Mouse (Mus musculus): Measurements from ENCODE around the gene Xpo1. TPM values are rescaled to one million over a fixed set of nuclear protein-coding genes. Genes with fewer than 3 reads are reported as not detected.
A peak's percentile ranks its signal among the peaks of the same experiment; 100 is the strongest.
"Not testable (repeated sequence)": the region's sequence is repeated elsewhere in the genome, so short reads cannot be mapped to it uniquely, and the experiment has no call there.

Gene Xpo1
- polyA plus RNA-seq, 1 experiment from 2014 or later = 116 TPM

GRCm38 (mm10) chr11:23259481-23259880, 3.6 kb downstream of the Xpo1 start:
- no peak overlapping the region for H3K27ac ChIP-seq
- H3K27me3 ChIP-seq = no peaks in the 10 kb centered on the region
- peak overlapping the region; percentile 45; the same call in 1 of the 2 replicates for H3K4me2 ChIP-seq (replicated peaks)
- 73% methylated on average over 1 of the region's 1 CpGs for WGBS
- H3K4me3 ChIP-seq = no peak overlapping the region
- H3K9me3 ChIP-seq = no peaks in the 10 kb centered on the region
- peaks cover 30% of the 10 kb centered on the region for H3K36me3 ChIP-seq
- H3K9ac ChIP-seq = no peak overlapping the region
- H3K4me1 ChIP-seq = peaks cover 21% of the 10 kb centered on the region
- no peak for ATAC-seq (ENCODE audit: low FRiP score, low read depth)

DNA sequence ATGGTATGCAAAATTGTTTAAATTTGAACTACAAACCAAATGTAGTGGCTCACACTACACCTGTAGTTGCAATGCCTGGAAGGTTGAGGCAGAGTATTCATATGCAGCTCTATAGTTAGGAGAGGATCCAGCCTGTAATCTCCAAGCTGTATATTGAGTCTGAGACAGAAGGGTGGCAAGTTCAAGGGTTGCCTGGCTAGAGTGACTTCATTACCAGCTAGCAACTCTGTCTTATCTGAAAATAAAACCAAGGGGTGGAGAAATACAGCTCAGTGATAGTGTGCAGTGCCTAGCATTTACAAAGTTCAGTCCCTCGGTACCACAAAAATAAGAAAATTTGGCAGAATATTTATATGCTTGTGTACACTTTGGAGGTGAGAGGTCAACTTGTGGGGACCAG, 4.3 kb downstream of the Xpo1 start:
- H3K27ac ChIP-seq = no peak overlapping the region
- H3K36me3 ChIP-seq = peaks cover 36% of the 10 kb centered on the region
- H3K27me3 ChIP-seq = no peaks in the 10 kb centered on the region
- peaks cover 21% of the 10 kb centered on the region for H3K4me1 ChIP-seq
- no peak overlapping the region for H3K4me2 ChIP-seq (replicated peaks)
- H3K9ac ChIP-seq = no peak overlapping the region; the same call in 1 of the 2 replicates
- no peaks in the 10 kb centered on the region for H3K9me3 ChIP-seq
- ATAC-seq (ENCODE audit: low FRiP score, low read depth) = no peak
- 93% methylated on average over 1 of the region's 1 CpGs for WGBS
- H3K4me3 ChIP-seq = no peak overlapping the region

DNA sequence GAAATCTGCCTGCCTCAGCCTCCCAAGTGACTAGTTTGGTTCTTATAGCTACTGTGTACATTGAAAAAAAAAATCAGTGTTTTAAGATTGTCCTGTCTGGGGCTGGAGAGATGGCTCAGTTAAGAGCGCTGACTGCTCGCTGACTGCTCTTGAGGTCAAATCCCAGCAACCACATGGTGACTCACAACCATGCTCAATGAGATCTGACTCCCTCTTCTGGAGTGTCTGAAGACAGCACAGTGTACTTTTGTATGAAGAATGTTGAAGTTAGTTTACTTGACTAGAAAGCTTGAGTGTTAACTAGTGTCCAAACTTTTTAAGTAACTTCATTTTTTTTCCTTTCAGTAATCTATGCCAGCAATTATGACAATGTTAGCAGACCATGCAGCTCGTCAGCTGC, 5.6 kb downstream of the Xpo1 start:
- Histone ChIP-seq H3K9ac (no peak overlapping the region), H3K9me3 (no peaks in the 10 kb centered on the region), H3K4me3 (no peak overlapping the region), H3K27ac (no peak overlapping the region), H3K4me1 (peaks cover 21% of the 10 kb centered on the region), H3K4me2 (replicated peaks) (no peak overlapping the region), H3K36me3 (peaks cover 49% of the 10 kb centered on the region), H3K27me3 (no peaks in the 10 kb centered on the region)
- WGBS = 87% methylated on average over 3 of the region's 3 CpGs
- no peak for ATAC-seq (ENCODE audit: low FRiP score, low read depth)

GRCm38 (mm10) chr11:23264949-23265348, 9.1 kb downstream of the Xpo1 start:
- Histone ChIP-seq H3K27ac (no peak overlapping the region), H3K36me3 (peaks cover 63% of the 10 kb centered on the region), H3K9ac (no peak overlapping the region), H3K4me1 (peaks cover 6% of the 10 kb centered on the region; the same call in 1 of the 2 replicates), H3K4me2 (replicated peaks) (no peak overlapping the region), H3K4me3 (no peak overlapping the region), H3K9me3 (no peaks in the 10 kb centered on the region), H3K27me3 (no peaks in the 10 kb centered on the region)
- no peak for ATAC-seq (ENCODE audit: low FRiP score, low read depth)

DNA sequence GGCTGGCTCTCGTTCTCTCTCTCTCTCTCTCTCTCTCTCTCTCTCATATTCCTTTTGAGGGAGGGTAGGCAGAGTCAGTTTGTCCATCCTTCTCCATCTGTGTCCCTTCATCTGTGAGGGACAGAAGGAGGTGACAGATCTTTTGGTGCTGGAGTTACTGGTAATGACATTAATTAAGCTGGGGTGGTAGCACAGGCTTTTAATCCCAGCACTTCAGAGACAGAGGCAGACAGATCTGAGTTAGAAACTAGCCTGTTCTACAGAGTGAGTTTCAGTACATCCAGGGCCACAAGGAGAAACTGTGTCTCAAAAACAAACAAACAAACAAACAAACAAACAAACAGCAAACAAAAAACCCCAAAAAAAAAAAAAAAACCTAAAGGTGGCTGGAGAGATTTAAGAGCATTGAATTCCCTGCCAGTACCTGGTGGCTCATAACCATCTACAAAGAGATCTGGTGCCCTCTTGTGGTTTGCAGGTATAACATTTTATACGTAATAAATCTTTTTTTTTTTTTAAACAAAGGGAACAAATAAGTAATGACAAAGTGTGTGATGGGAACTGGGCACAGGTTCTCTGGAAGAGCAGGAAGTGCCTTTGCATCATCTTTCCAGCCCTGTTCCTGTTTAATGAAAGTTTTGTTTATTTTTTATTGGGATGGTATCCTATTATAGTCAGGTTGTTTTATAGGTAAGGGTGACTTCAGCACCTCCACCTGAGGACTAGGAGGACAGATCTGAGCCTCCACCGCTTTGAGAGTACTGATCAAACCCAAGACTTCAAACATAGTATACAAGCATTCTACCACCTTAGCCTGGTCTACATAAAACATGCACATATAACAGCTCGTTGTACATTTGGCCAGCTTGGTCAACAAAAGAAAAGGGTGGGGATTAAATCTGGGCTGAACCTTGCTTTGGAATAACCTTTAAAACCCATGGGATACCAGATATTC, 16.2 kb downstream of the Xpo1 start:
- WGBS = 83% methylated on average over 4 of the region's 4 CpGs
- Histone ChIP-seq H3K4me2 (replicated peaks) (no peak overlapping the region), H3K9me3 (no peaks in the 10 kb centered on the region), H3K27ac (no peak overlapping the region), H3K27me3 (no peaks in the 10 kb centered on the region), H3K4me1 (no peaks in the 10 kb centered on the region), H3K4me3 (no peak overlapping the region), H3K9ac (no peak overlapping the region), H3K36me3 (peaks cover 71% of the 10 kb centered on the region)
- ATAC-seq (ENCODE audit: low FRiP score, low read depth) = no peak

DNA sequence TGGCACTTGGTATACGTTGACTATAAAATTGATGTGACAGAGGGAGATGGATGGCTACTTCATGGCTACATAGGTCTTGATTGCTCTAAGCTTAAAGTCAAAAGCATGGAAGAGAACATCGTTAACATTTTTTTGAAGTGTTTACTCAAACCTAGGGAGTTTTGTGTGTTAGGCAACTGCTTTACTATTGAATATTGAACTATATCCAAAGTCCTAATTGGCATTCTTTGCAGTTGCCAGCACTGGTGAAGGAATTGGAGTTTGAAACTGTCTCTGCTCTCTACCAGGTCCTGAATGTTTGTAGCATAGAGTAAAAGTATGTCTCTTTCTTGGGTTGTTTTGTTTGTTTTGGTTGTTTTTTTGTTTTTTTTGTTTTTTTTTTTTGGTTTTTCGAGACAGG, 19.9 kb downstream of the Xpo1 start:
- ATAC-seq (ENCODE audit: low FRiP score, low read depth) = no peak
- Histone ChIP-seq H3K4me1 (no peaks in the 10 kb centered on the region), H3K4me2 (replicated peaks) (no peak overlapping the region), H3K4me3 (no peak overlapping the region), H3K27me3 (no peaks in the 10 kb centered on the region), H3K27ac (no peak overlapping the region), H3K9ac (no peak overlapping the region), H3K36me3 (peaks cover 88% of the 10 kb centered on the region), H3K9me3 (no peaks in the 10 kb centered on the region)
- WGBS = 87% methylated on average over 3 of the region's 3 CpGs

GRCm38 (mm10) chr11:23284469-23284868, 28.6 kb downstream of the Xpo1 start:
- H3K36me3 ChIP-seq = peaks cover 89% of the 10 kb centered on the region
- H3K4me1 ChIP-seq = no peaks in the 10 kb centered on the region
- H3K27ac ChIP-seq = no peak overlapping the region
- no peak for ATAC-seq (ENCODE audit: low FRiP score, low read depth)
- no peak overlapping the region for H3K4me2 ChIP-seq (replicated peaks)
- 96% methylated on average over 4 of the region's 4 CpGs for WGBS
- no peak overlapping the region for H3K4me3 ChIP-seq
- H3K9ac ChIP-seq = no peak overlapping the region
- H3K9me3 ChIP-seq = no peaks in the 10 kb centered on the region
- H3K27me3 ChIP-seq = no peaks in the 10 kb centered on the region

- not testable (repeated sequence) for H3K4me3 ChIP-seq; H3K4me1 ChIP-seq; H3K27ac ChIP-seq; H3K9ac ChIP-seq; ATAC-seq (ENCODE audit: low FRiP score, low read depth); H3K27me3 ChIP-seq; H3K9me3 ChIP-seq; H3K4me2 ChIP-seq (replicated peaks)
- H3K36me3 ChIP-seq = peaks cover 89% of the 10 kb centered on the region
- 91% methylated on average over 4 of the region's 4 CpGs for WGBS
These were observed 33.0 kb downstream of the Xpo1 start for GRCm38 (mm10) chr11:23288866-23289265.

DNA sequence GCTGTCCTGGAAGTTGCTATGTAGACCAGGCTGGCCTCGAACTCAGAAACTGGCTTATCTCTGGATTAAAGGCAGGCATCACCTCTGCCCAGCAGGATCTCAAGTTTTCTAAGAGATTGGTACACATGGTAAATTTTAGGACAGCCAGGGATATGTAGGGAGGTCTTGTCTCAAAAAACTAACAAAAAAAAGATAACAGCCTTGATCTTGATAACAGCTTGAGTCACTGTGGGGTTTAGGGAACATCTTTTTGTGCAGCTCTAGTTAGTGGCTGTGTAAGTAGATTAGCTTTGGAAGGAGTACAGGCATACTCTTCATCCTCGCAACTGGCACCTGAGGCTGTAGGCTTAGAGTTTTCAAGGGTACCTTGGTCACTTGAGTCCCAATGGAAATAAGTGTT, 41.5 kb downstream of the Xpo1 start:
- Histone ChIP-seq H3K4me2 (replicated peaks) (no peak overlapping the region), H3K36me3 (peaks cover 61% of the 10 kb centered on the region), H3K27me3 (no peaks in the 10 kb centered on the region), H3K9me3 (no peaks in the 10 kb centered on the region), H3K9ac (no peak overlapping the region), H3K4me3 (no peak overlapping the region), H3K27ac (no peak overlapping the region), H3K4me1 (no peaks in the 10 kb centered on the region)
- ATAC-seq (ENCODE audit: low FRiP score, low read depth) = no peak
- WGBS = 100% methylated on average over 2 of the region's 2 CpGs

- no peak for ATAC-seq (ENCODE audit: low FRiP score, low read depth)
- Histone ChIP-seq H3K4me2 (replicated peaks) (no peak overlapping the region), H3K9ac (no peak overlapping the region), H3K4me3 (no peak overlapping the region), H3K9me3 (no peaks in the 10 kb centered on the region), H3K27me3 (no peaks in the 10 kb centered on the region), H3K4me1 (no peaks in the 10 kb centered on the region), H3K27ac (no peak overlapping the region), H3K36me3 (peaks cover 52% of the 10 kb centered on the region)
- 89% methylated on average over 2 of the region's 2 CpGs for WGBS
These were observed 42.5 kb downstream of the Xpo1 start for GRCm38 (mm10) chr11:23298301-23298700.

- Histone ChIP-seq H3K4me1 (no peaks in the 10 kb centered on the region), H3K9ac (no peak overlapping the region), H3K4me3 (no peak overlapping the region), H3K9me3 (no peaks in the 10 kb centered on the region), H3K4me2 (replicated peaks) (no peak overlapping the region), H3K27ac (no peak overlapping the region), H3K27me3 (no peaks in the 10 kb centered on the region), H3K36me3 (peaks cover 36% of the 10 kb centered on the region)
- peak; percentile 16; the same call in 1 of the 2 replicates for ATAC-seq (ENCODE audit: low FRiP score, low read depth)
- WGBS = 90% methylated on average over 1 of the region's 1 CpGs
These were observed 44.1 kb downstream of the Xpo1 start for GRCm38 (mm10) chr11:23299910-23300309.

- no peak overlapping the region for H3K4me2 ChIP-seq (replicated peaks)
- no peaks in the 10 kb centered on the region for H3K9me3 ChIP-seq
- H3K9ac ChIP-seq = no peak overlapping the region
- peaks cover 6% of the 10 kb centered on the region for H3K36me3 ChIP-seq
- H3K4me1 ChIP-seq = no peaks in the 10 kb centered on the region; the same call in 1 of the 2 replicates
- H3K27me3 ChIP-seq = no peaks in the 10 kb centered on the region
- no peak for ATAC-seq (ENCODE audit: low FRiP score, low read depth)
- no peak overlapping the region for H3K4me3 ChIP-seq
- 66% methylated on average over 1 of the region's 1 CpGs for WGBS
- H3K27ac ChIP-seq = no peak overlapping the region
These were observed 47.3 kb downstream of the Xpo1 start for GRCm38 (mm10) chr11:23303126-23303525.
